Mouse (Mus musculus): Measurements from ENCODE around the gene Kel. TPM values are rescaled to one million over a fixed set of nuclear protein-coding genes. Genes with fewer than 3 reads are reported as not detected.

The Kel gene
- polyA plus RNA-seq (2015; fragmentation: Nextera tagmentation; extraction: Ambion mirVana) = 0.81 and 0.94 TPM in 2 replicates

- no peak within 1 kb of the TSS for H3K4me3 ChIP-seq (replicated peaks)
- no peaks in the 10 kb centered on the region for H3K36me3 ChIP-seq
- no peak within 1 kb of the TSS for H3K27ac ChIP-seq (replicated peaks)
- ATAC-seq (ENCODE audit: insufficient number of reproducible peaks, low FRiP score, low TSS enrichment, low read depth) = no peak
- H3K4me1 ChIP-seq = no peaks in the 10 kb centered on the region
- 39% methylated on average over 1 of the region's 1 CpGs for WGBS
- H3K9ac ChIP-seq = no peak within 1 kb of the TSS
- no peaks in the 10 kb centered on the region for H3K9me3 ChIP-seq (replicated peaks)
- no peak within 1 kb of the TSS for H3K4me2 ChIP-seq (replicated peaks)
- no peaks in the 10 kb centered on the region for H3K27me3 ChIP-seq
Measured at GRCm38 (mm10) chr6:41704123-41704522, at the start of gene Kel. TSS of gene Kel (minus strand) at chr6:41704339.

GRCm38 (mm10) chr6:41744664-41745392 is 40.7 kb upstream of the Kel start:
- no peak overlapping the region for H3K27ac ChIP-seq (replicated peaks)
- H3K27me3 ChIP-seq = no peaks in the 10 kb centered on the region
- H3K9ac ChIP-seq = no peak overlapping the region
- no peak for ATAC-seq (ENCODE audit: insufficient number of reproducible peaks, low FRiP score, low TSS enrichment, low read depth)
- H3K4me2 ChIP-seq (replicated peaks) = no peak overlapping the region
- no peaks in the 10 kb centered on the region for H3K9me3 ChIP-seq (replicated peaks)
- H3K4me3 ChIP-seq (replicated peaks) = no peak overlapping the region
- WGBS = 72% methylated on average over 5 of the region's 5 CpGs
- H3K36me3 ChIP-seq = no peaks in the 10 kb centered on the region
- no peaks in the 10 kb centered on the region for H3K4me1 ChIP-seq

- no peaks in the 10 kb centered on the region for H3K9me3 ChIP-seq (replicated peaks)
- H3K27ac ChIP-seq (replicated peaks) = no peak overlapping the region
- H3K36me3 ChIP-seq = no peaks in the 10 kb centered on the region
- H3K4me1 ChIP-seq = no peaks in the 10 kb centered on the region
- no peak overlapping the region for H3K4me2 ChIP-seq (replicated peaks)
- H3K27me3 ChIP-seq = no peaks in the 10 kb centered on the region
- no peak overlapping the region for H3K9ac ChIP-seq
- ATAC-seq (ENCODE audit: insufficient number of reproducible peaks, low FRiP score, low TSS enrichment, low read depth) = no peak
- H3K4me3 ChIP-seq (replicated peaks) = no peak overlapping the region
Measured at GRCm38 (mm10) chr6:41741101-41741500, 37.0 kb upstream of the Kel start.

GRCm38 (mm10) chr6:41734719-41735470 is 30.8 kb upstream of the Kel start:
- Histone ChIP-seq H3K27ac (replicated peaks) (no peak overlapping the region), H3K36me3 (no peaks in the 10 kb centered on the region), H3K27me3 (no peaks in the 10 kb centered on the region), H3K9me3 (replicated peaks) (no peaks in the 10 kb centered on the region), H3K9ac (no peak overlapping the region), H3K4me1 (no peaks in the 10 kb centered on the region), H3K4me3 (replicated peaks) (no peak overlapping the region), H3K4me2 (replicated peaks) (no peak overlapping the region)
- no peak for ATAC-seq (ENCODE audit: insufficient number of reproducible peaks, low FRiP score, low TSS enrichment, low read depth)
- WGBS = 84% methylated on average over 5 of the region's 5 CpGs

- H3K4me1 ChIP-seq = no peaks in the 10 kb centered on the region
- ATAC-seq (ENCODE audit: insufficient number of reproducible peaks, low FRiP score, low TSS enrichment, low read depth) = no peak
- no peak overlapping the region for H3K4me2 ChIP-seq (replicated peaks)
- H3K27ac ChIP-seq (replicated peaks) = no peak overlapping the region
- H3K9me3 ChIP-seq (replicated peaks) = no peaks in the 10 kb centered on the region
- H3K36me3 ChIP-seq = no peaks in the 10 kb centered on the region
- H3K4me3 ChIP-seq (replicated peaks) = no peak overlapping the region
- no peak overlapping the region for H3K9ac ChIP-seq
- 76% methylated on average over 1 of the region's 1 CpGs for WGBS
- no peaks in the 10 kb centered on the region for H3K27me3 ChIP-seq
Measured at GRCm38 (mm10) chr6:41727989-41728609, 24.0 kb upstream of the Kel start.

- Histone ChIP-seq H3K4me1 (no peaks in the 10 kb centered on the region), H3K4me3 (replicated peaks) (no peak overlapping the region), H3K36me3 (no peaks in the 10 kb centered on the region), H3K4me2 (replicated peaks) (no peak overlapping the region), H3K27ac (replicated peaks) (no peak overlapping the region), H3K9ac (no peak overlapping the region), H3K9me3 (replicated peaks) (no peaks in the 10 kb centered on the region), H3K27me3 (no peaks in the 10 kb centered on the region)
- no peak for ATAC-seq (ENCODE audit: insufficient number of reproducible peaks, low FRiP score, low TSS enrichment, low read depth)
- 77% methylated on average over 2 of the region's 2 CpGs for WGBS
Measured at GRCm38 (mm10) chr6:41721430-41721829, 17.3 kb upstream of the Kel start.

GRCm38 (mm10) chr6:41710281-41710680 is 6.1 kb upstream of the Kel start:
- no peak overlapping the region for H3K9ac ChIP-seq
- no peak overlapping the region for H3K4me3 ChIP-seq (replicated peaks)
- WGBS = 64% methylated on average over 1 of the region's 1 CpGs
- H3K4me2 ChIP-seq (replicated peaks) = no peak overlapping the region
- no peaks in the 10 kb centered on the region for H3K9me3 ChIP-seq (replicated peaks)
- no peak overlapping the region for H3K27ac ChIP-seq (replicated peaks)
- H3K27me3 ChIP-seq = no peaks in the 10 kb centered on the region
- no peak for ATAC-seq (ENCODE audit: insufficient number of reproducible peaks, low FRiP score, low TSS enrichment, low read depth)
- H3K36me3 ChIP-seq = no peaks in the 10 kb centered on the region
- no peaks in the 10 kb centered on the region for H3K4me1 ChIP-seq

GRCm38 (mm10) chr6:41706275-41706674 is 2.1 kb upstream of the Kel start:
- no peak for ATAC-seq (ENCODE audit: insufficient number of reproducible peaks, low FRiP score, low TSS enrichment, low read depth)
- Histone ChIP-seq H3K27me3 (no peaks in the 10 kb centered on the region), H3K27ac (replicated peaks) (no peak overlapping the region), H3K4me2 (replicated peaks) (no peak overlapping the region), H3K4me1 (no peaks in the 10 kb centered on the region), H3K36me3 (no peaks in the 10 kb centered on the region), H3K9me3 (replicated peaks) (no peaks in the 10 kb centered on the region), H3K4me3 (replicated peaks) (no peak overlapping the region), H3K9ac (no peak overlapping the region)
- WGBS = 86% methylated on average over 7 of the region's 7 CpGs

GRCm38 (mm10) chr6:41702928-41703327 is 1.2 kb downstream of the Kel start:
- 76% methylated on average over 2 of the region's 2 CpGs for WGBS
- H3K9me3 ChIP-seq (replicated peaks) = no peaks in the 10 kb centered on the region
- H3K4me3 ChIP-seq (replicated peaks) = no peak overlapping the region
- H3K9ac ChIP-seq = no peak overlapping the region
- no peaks in the 10 kb centered on the region for H3K4me1 ChIP-seq
- H3K36me3 ChIP-seq = no peaks in the 10 kb centered on the region
- H3K27ac ChIP-seq (replicated peaks) = no peak overlapping the region
- H3K27me3 ChIP-seq = no peaks in the 10 kb centered on the region
- no peak for ATAC-seq (ENCODE audit: insufficient number of reproducible peaks, low FRiP score, low TSS enrichment, low read depth)
- no peak overlapping the region for H3K4me2 ChIP-seq (replicated peaks)

- no peak overlapping the region for H3K9ac ChIP-seq
- no peaks in the 10 kb centered on the region for H3K9me3 ChIP-seq (replicated peaks)
- H3K4me3 ChIP-seq (replicated peaks) = no peak overlapping the region
- H3K27me3 ChIP-seq = no peaks in the 10 kb centered on the region
- H3K4me2 ChIP-seq (replicated peaks) = no peak overlapping the region
- H3K36me3 ChIP-seq = no peaks in the 10 kb centered on the region
- WGBS = 80% methylated on average over 1 of the region's 1 CpGs
- H3K4me1 ChIP-seq = no peaks in the 10 kb centered on the region
- H3K27ac ChIP-seq (replicated peaks) = no peak overlapping the region
- ATAC-seq (ENCODE audit: insufficient number of reproducible peaks, low FRiP score, low TSS enrichment, low read depth) = no peak
Measured at GRCm38 (mm10) chr6:41701245-41701644, 2.9 kb downstream of the Kel start.

GRCm38 (mm10) chr6:41694407-41694806 is 9.7 kb downstream of the Kel start:
- no peak for ATAC-seq (ENCODE audit: insufficient number of reproducible peaks, low FRiP score, low TSS enrichment, low read depth)
- Histone ChIP-seq H3K4me3 (replicated peaks) (no peak overlapping the region), H3K4me1 (no peaks in the 10 kb centered on the region), H3K4me2 (replicated peaks) (no peak overlapping the region), H3K27ac (replicated peaks) (no peak overlapping the region), H3K9me3 (replicated peaks) (no peaks in the 10 kb centered on the region), H3K36me3 (no peaks in the 10 kb centered on the region), H3K9ac (no peak overlapping the region), H3K27me3 (no peaks in the 10 kb centered on the region)
- WGBS = 71% methylated on average over 1 of the region's 1 CpGs
